Mouse (Mus musculus): Measurements from ENCODE around the gene Adarb1. TPM values are rescaled to one million over a fixed set of nuclear protein-coding genes. Genes with fewer than 3 reads are reported as not detected.
"Not testable (repeated sequence)": the region's sequence is repeated elsewhere in the genome, so short reads cannot be mapped to it uniquely, and the experiment has no call there.

Gene Adarb1
- polyA plus RNA-seq, 1 experiment from 2014 or later: 3.0 TPM

- Histone ChIP-seq H3K4me3 (ENCODE audit: low read length) (no peak overlapping the region), H3K27ac (ENCODE audit: low read length) (no peak overlapping the region), H3K36me3 (ENCODE audit: control insufficient read depth, insufficient read depth, low read length) (no peaks in the 10 kb centered on the region), H3K4me2 (ENCODE audit: low read depth, low read length) (no peak overlapping the region), H3K4me1 (ENCODE audit: control insufficient read depth, insufficient read depth, low read length) (peaks cover 7% of the 10 kb centered on the region; the same call in 1 of the 2 replicates), H3K27me3 (replicated peaks; ENCODE audit: control insufficient read depth, insufficient read depth, low read length) (0 out of 2 replicates have a peak, but pooled peaks cover 3% of the 10 kb centered on the region), H3K9ac (ENCODE audit: low read depth, low read length) (no peak overlapping the region), H3K9me3 (ENCODE audit: control insufficient read depth, low read length) (no peaks in the 10 kb centered on the region)
- ATAC-seq: peak; percentile 36
- 22% methylated on average over 6 of the region's 6 CpGs for WGBS
Observed at GRCm38 (mm10) chr10:77282822-77283221, 135.2 kb downstream of the Adarb1 start.

GRCm38 (mm10) chr10:77282085-77282484, 136.0 kb downstream of the Adarb1 start:
- WGBS: 81% methylated on average over 1 of the region's 1 CpGs
- H3K9me3 ChIP-seq (ENCODE audit: control insufficient read depth, low read length); H3K4me1 ChIP-seq (ENCODE audit: control insufficient read depth, insufficient read depth, low read length); H3K9ac ChIP-seq (ENCODE audit: low read depth, low read length); H3K4me3 ChIP-seq (ENCODE audit: low read length); H3K27me3 ChIP-seq (replicated peaks; ENCODE audit: control insufficient read depth, insufficient read depth, low read length); H3K4me2 ChIP-seq (ENCODE audit: low read depth, low read length); H3K36me3 ChIP-seq (ENCODE audit: control insufficient read depth, insufficient read depth, low read length); H3K27ac ChIP-seq (ENCODE audit: low read length); ATAC-seq: not testable (repeated sequence)

- peaks cover 6% of the 10 kb centered on the region for H3K36me3 ChIP-seq (ENCODE audit: control insufficient read depth, insufficient read depth, low read length)
- no peak for ATAC-seq
- no peaks in the 10 kb centered on the region for H3K27me3 ChIP-seq (replicated peaks; ENCODE audit: control insufficient read depth, insufficient read depth, low read length)
- no peak overlapping the region for H3K4me2 ChIP-seq (ENCODE audit: low read depth, low read length)
- no peak overlapping the region for H3K4me3 ChIP-seq (ENCODE audit: low read length)
- H3K27ac ChIP-seq (ENCODE audit: low read length): no peak overlapping the region
- H3K4me1 ChIP-seq (ENCODE audit: control insufficient read depth, insufficient read depth, low read length): peaks cover 5% of the 10 kb centered on the region
- H3K9ac ChIP-seq (ENCODE audit: low read depth, low read length): no peak overlapping the region
- no peaks in the 10 kb centered on the region for H3K9me3 ChIP-seq (ENCODE audit: control insufficient read depth, low read length)
Observed at GRCm38 (mm10) chr10:77273798-77274197, 144.3 kb downstream of the Adarb1 start.

- Histone ChIP-seq H3K4me2 (ENCODE audit: low read depth, low read length) (no peak overlapping the region), H3K9me3 (ENCODE audit: control insufficient read depth, low read length) (no peaks in the 10 kb centered on the region), H3K27ac (ENCODE audit: low read length) (no peak overlapping the region), H3K4me1 (ENCODE audit: control insufficient read depth, insufficient read depth, low read length) (peaks cover 9% of the 10 kb centered on the region), H3K4me3 (ENCODE audit: low read length) (no peak overlapping the region), H3K27me3 (replicated peaks; ENCODE audit: control insufficient read depth, insufficient read depth, low read length) (no peaks in the 10 kb centered on the region), H3K36me3 (ENCODE audit: control insufficient read depth, insufficient read depth, low read length) (peaks cover 10% of the 10 kb centered on the region), H3K9ac (ENCODE audit: low read depth, low read length) (no peak overlapping the region)
- WGBS: 63% methylated on average over 11 of the region's 11 CpGs
- ATAC-seq: peak; percentile 12; the same call in 1 of the 2 replicates
Observed at GRCm38 (mm10) chr10:77272980-77273730, 144.9 kb downstream of the Adarb1 start.

GRCm38 (mm10) chr10:77269129-77269528, 148.9 kb downstream of the Adarb1 start:
- H3K27me3 ChIP-seq (replicated peaks; ENCODE audit: control insufficient read depth, insufficient read depth, low read length): no peaks in the 10 kb centered on the region
- no peak overlapping the region for H3K9ac ChIP-seq (ENCODE audit: low read depth, low read length)
- H3K4me1 ChIP-seq (ENCODE audit: control insufficient read depth, insufficient read depth, low read length): peaks cover 9% of the 10 kb centered on the region
- 61% methylated on average over 7 of the region's 7 CpGs for WGBS
- ATAC-seq: peak; percentile 87
- H3K4me2 ChIP-seq (ENCODE audit: low read depth, low read length): no peak overlapping the region
- no peaks in the 10 kb centered on the region for H3K9me3 ChIP-seq (ENCODE audit: control insufficient read depth, low read length)
- H3K27ac ChIP-seq (ENCODE audit: low read length): peak overlapping the region; percentile 31; the same call in 1 of the 2 replicates
- H3K4me3 ChIP-seq (ENCODE audit: low read length): no peak overlapping the region
- peaks cover 26% of the 10 kb centered on the region for H3K36me3 ChIP-seq (ENCODE audit: control insufficient read depth, insufficient read depth, low read length)

GRCm38 (mm10) chr10:77267027-77267426, 151.0 kb downstream of the Adarb1 start:
- Histone ChIP-seq H3K27ac (ENCODE audit: low read length) (no peak overlapping the region), H3K4me2 (ENCODE audit: low read depth, low read length) (no peak overlapping the region), H3K27me3 (replicated peaks; ENCODE audit: control insufficient read depth, insufficient read depth, low read length) (no peaks in the 10 kb centered on the region), H3K9ac (ENCODE audit: low read depth, low read length) (no peak overlapping the region), H3K36me3 (ENCODE audit: control insufficient read depth, insufficient read depth, low read length) (peaks cover 33% of the 10 kb centered on the region), H3K4me3 (ENCODE audit: low read length) (no peak overlapping the region), H3K4me1 (ENCODE audit: control insufficient read depth, insufficient read depth, low read length) (peaks cover 9% of the 10 kb centered on the region), H3K9me3 (ENCODE audit: control insufficient read depth, low read length) (no peaks in the 10 kb centered on the region)
- no peak for ATAC-seq
- WGBS: 90% methylated on average over 14 of the region's 14 CpGs

- Histone ChIP-seq H3K4me1 (ENCODE audit: control insufficient read depth, insufficient read depth, low read length) (peaks cover 9% of the 10 kb centered on the region), H3K4me2 (ENCODE audit: low read depth, low read length) (no peak overlapping the region), H3K4me3 (ENCODE audit: low read length) (no peak overlapping the region), H3K9me3 (ENCODE audit: control insufficient read depth, low read length) (no peaks in the 10 kb centered on the region), H3K36me3 (ENCODE audit: control insufficient read depth, insufficient read depth, low read length) (peaks cover 35% of the 10 kb centered on the region), H3K27me3 (replicated peaks; ENCODE audit: control insufficient read depth, insufficient read depth, low read length) (no peaks in the 10 kb centered on the region), H3K27ac (ENCODE audit: low read length) (no peak overlapping the region), H3K9ac (ENCODE audit: low read depth, low read length) (no peak overlapping the region)
- WGBS: 76% methylated on average over 8 of the region's 8 CpGs
- no peak for ATAC-seq
Observed at GRCm38 (mm10) chr10:77266281-77266680, 151.8 kb downstream of the Adarb1 start.

GRCm38 (mm10) chr10:77260166-77260875, 157.7 kb downstream of the Adarb1 start:
- Histone ChIP-seq H3K36me3 (ENCODE audit: control insufficient read depth, insufficient read depth, low read length) (peaks cover 16% of the 10 kb centered on the region), H3K4me3 (ENCODE audit: low read length) (peak overlapping the region; percentile 89), H3K4me1 (ENCODE audit: control insufficient read depth, insufficient read depth, low read length) (peaks cover 12% of the 10 kb centered on the region), H3K9me3 (ENCODE audit: control insufficient read depth, low read length) (no peaks in the 10 kb centered on the region), H3K27ac (ENCODE audit: low read length) (no peak overlapping the region), H3K4me2 (ENCODE audit: low read depth, low read length) (peak overlapping the region; percentile 76), H3K9ac (ENCODE audit: low read depth, low read length) (peak overlapping the region; percentile 96; the same call in 1 of the 2 replicates), H3K27me3 (replicated peaks; ENCODE audit: control insufficient read depth, insufficient read depth, low read length) (no peaks in the 10 kb centered on the region)
- 81% methylated on average over 17 of the region's 17 CpGs for WGBS
- ATAC-seq: no peak

GRCm38 (mm10) chr10:77258704-77259621, 159.1 kb downstream of the Adarb1 start, which contains the start of gene Pofut2:
Gene Pofut2 (plus strand): TSS chr10:77259218.
- H3K4me2 ChIP-seq (ENCODE audit: low read depth, low read length): peak within 1 kb of the TSS; percentile 88
- H3K27ac ChIP-seq (ENCODE audit: low read length): peak within 1 kb of the TSS; percentile 84
- H3K4me3 ChIP-seq (ENCODE audit: low read length): peak within 1 kb of the TSS; percentile 89
- no peaks in the 10 kb centered on the region for H3K9me3 ChIP-seq (ENCODE audit: control insufficient read depth, low read length)
- under 1% methylated on average over 81 of the region's 81 CpGs for WGBS
- ATAC-seq: peak; percentile 99
- H3K27me3 ChIP-seq (replicated peaks; ENCODE audit: control insufficient read depth, insufficient read depth, low read length): no peaks in the 10 kb centered on the region
- peaks cover 20% of the 10 kb centered on the region for H3K4me1 ChIP-seq (ENCODE audit: control insufficient read depth, insufficient read depth, low read length)
- H3K9ac ChIP-seq (ENCODE audit: low read depth, low read length): peak within 1 kb of the TSS; percentile 96
- H3K36me3 ChIP-seq (ENCODE audit: control insufficient read depth, insufficient read depth, low read length): peaks cover 11% of the 10 kb centered on the region
